Mouse (Mus musculus) small intestine, adult 2 months (tissue): ENCODE measurements around the gene S100a1.

Experiments
- CTCF ChIP-seq: fragments of 200-500 bp; IDR thresholded peaks from 2 replicates; pipeline ENCODE4 v1.5.1; 2012; ENCODE audit warnings: low read depth, mild to moderate bottlenecking, control low read depth, inconsistent platforms, low read length, moderate library complexity, mixed read lengths; ENCODE audit not compliant: insufficient replicate concordance, insufficient read length; ENCODE audit errors: extremely low read depth
- POLR2A ChIP-seq: fragments of 200-500 bp; IDR thresholded peaks from 2 replicates; pipeline ENCODE4 v1.6.1; 2012; ENCODE audit warnings: low read depth, mild to moderate bottlenecking, control low read depth, inconsistent platforms, low read length, moderate library complexity

DNA sequence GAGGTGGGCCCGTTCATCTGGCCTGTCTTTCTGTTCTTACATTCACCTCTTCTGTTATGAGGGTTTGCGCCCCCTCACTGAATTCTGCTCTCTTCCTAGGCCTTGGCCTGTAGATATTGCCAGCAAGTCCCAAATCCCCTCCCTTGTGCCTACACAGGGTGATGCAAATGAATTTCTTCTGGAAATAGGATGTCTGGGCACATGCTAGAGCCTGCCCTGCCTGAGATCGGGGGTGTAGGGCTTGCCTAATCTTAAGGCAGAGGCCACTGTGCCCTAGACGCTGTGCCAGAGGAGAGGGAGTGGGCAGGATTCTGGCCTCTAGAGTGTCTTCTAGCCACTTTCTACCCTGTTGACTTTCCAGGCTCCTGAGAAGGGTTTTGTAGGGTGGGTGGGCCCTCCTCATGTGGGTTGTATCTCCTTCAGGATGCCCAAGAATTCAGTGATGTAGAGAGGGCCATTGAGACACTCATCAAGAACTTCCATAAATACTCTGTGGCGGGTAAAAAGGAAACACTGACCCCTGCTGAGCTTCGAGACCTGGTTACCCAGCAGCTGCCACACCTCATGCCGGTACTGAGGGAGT lies 13.2 kb upstream of the S100a1 start:
- TF ChIP-seq CTCF: no peak
- TF ChIP-seq POLR2A: no peak
